Mouse (Mus musculus): ENCODE data around the gene Nhlh1.

GRCm38 (mm10) chr1:172070227-172070626, 12.9 kb upstream of the Nhlh1 start:
- TF ChIP-seq CTCF (conservative IDR thresholded peaks at IDR 0.05; ENCODE audit: insufficient read depth, insufficient read length, low read depth, low read length) = no peak
- no peak for TF ChIP-seq POLR2A (IDR thresholded peaks at IDR 0.05; ENCODE audit: low read depth, low read length)

Measured in kidney, adult 2 months (tissue).